Mouse (Mus musculus) liver, embryonic 14.5 days (tissue): ENCODE results near the gene Arntl2.

Experiments used
- CTCF ChIP-seq: IDR thresholded peaks from 2 replicates; pipeline ENCODE4 v1.5.1; 2016; ENCODE audit warnings: antibody characterized with exemption, low read depth, control low read depth
- EP300 ChIP-seq: IDR thresholded peaks from 2 replicates; pipeline ENCODE4 v1.6.1; 2016; ENCODE audit warnings: antibody characterized with exemption, low read depth

GRCm38 (mm10) chr6:146848281-146848680, 52.4 kb downstream of the Arntl2 start:
- no peak for TF ChIP-seq CTCF
- TF ChIP-seq EP300, result no peak
